Mouse (Mus musculus): ENCODE measurements around the gene Cbfa2t2. TPM values are rescaled to one million over a fixed set of nuclear protein-coding genes. Genes with fewer than 3 reads are reported as not detected.
A peak's percentile ranks its signal among the peaks of the same experiment; 100 is the strongest.

The Cbfa2t2 gene
- polyA plus RNA-seq, 1 experiment: 11.7 TPM

DNA sequence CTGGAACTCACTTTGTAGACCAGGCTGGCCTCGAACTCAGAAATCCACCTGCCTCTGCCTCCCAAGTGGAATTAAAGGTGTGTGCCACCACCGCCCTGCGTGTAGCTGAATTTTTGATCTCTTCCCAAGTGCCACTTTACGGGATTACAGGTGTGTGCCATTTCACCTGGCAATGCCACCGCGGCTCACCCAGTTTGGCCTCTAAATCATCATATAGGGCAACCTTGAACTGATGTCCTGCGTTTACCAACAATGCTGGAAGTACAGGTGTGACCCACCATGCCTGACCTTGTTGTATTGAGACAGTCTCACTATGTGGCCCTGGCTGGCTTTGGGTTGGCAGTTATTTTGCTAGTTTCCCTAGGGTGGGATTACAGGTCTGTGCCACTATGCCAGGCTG is 1.6 kb upstream of the Cbfa2t2 start:
- Histone ChIP-seq H3K4me1 (ENCODE audit: control insufficient read depth, insufficient read depth, low read length) (peaks cover 19% of the 10 kb centered on the region; the same call in 1 of the 2 replicates), H3K4me3 (ENCODE audit: insufficient read depth, low read depth, low read length) (no peak overlapping the region), H3K27ac (ENCODE audit: insufficient read depth, low read depth, low read length) (no peak overlapping the region), H3K27me3 (replicated peaks; ENCODE audit: control insufficient read depth, insufficient read depth, low read length) (no peaks in the 10 kb centered on the region), H3K36me3 (ENCODE audit: control insufficient read depth, insufficient read depth, low read length) (no peaks in the 10 kb centered on the region)
- WGBS: 95% methylated on average over 7 of the region's 7 CpGs
- no peak for TF ChIP-seq CTCF (conservative IDR thresholded peaks at IDR 0.05; ENCODE audit: insufficient read depth, insufficient read length, low read depth, low read length)
- TF ChIP-seq POLR2A (IDR thresholded peaks at IDR 0.05; ENCODE audit: low read depth, low read length): no peak
- no peak for DNase-seq

DNA sequence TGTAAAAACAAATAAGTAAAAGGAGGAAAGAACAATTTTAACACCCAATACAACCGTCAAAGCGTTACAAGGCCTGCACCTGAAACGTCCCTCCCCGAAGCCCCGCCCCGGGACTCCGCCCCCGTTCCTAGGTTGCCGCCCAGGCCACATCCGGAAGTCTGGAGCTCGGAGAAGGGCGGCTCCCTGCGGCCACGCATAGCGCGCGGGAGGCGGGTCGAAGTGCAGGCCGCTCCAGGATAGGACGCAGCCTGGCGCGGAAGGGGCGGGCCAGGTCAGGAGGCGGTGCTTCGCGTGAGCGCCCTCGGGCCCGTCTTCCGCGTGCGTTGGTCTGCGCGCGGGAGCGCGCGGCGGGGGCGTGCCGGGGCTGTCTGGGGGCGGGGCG is 214 bp upstream of the Cbfa2t2 start:
- Histone ChIP-seq H3K27ac (ENCODE audit: insufficient read depth, low read depth, low read length) (peak overlapping the region; percentile 79), H3K4me3 (ENCODE audit: insufficient read depth, low read depth, low read length) (peak overlapping the region; percentile 43), H3K36me3 (ENCODE audit: control insufficient read depth, insufficient read depth, low read length) (no peaks in the 10 kb centered on the region), H3K4me1 (ENCODE audit: control insufficient read depth, insufficient read depth, low read length) (peaks cover 21% of the 10 kb centered on the region; the same call in 1 of the 2 replicates), H3K27me3 (replicated peaks; ENCODE audit: control insufficient read depth, insufficient read depth, low read length) (no peaks in the 10 kb centered on the region)
- peak; percentile 99 for DNase-seq
- TF ChIP-seq POLR2A (IDR thresholded peaks at IDR 0.05; ENCODE audit: low read depth, low read length) (no peak), CTCF (conservative IDR thresholded peaks at IDR 0.05; ENCODE audit: insufficient read depth, insufficient read length, low read depth, low read length) (no peak)
- WGBS: under 1% methylated on average over 41 of the region's 44 CpGs

DNA sequence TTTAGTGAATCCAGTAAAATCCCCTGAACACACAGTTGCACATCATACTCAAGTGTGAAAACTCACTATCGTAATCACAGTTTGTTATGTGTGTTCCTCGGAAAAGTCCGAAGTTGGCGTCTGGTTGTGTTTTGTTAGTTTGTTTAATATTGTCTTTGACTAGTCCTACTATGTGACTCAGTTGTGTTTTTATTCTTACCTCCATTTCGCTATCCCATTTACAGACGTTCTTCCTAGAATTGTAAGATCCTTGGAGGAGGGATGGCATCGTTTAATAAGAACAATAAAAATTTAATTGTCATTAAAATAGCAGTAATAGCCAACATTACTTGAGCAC is 878 bp downstream of the Cbfa2t2 start:
- Histone ChIP-seq H3K27ac (ENCODE audit: insufficient read depth, low read depth, low read length) (peak overlapping the region; percentile 66), H3K4me1 (ENCODE audit: control insufficient read depth, insufficient read depth, low read length) (peaks cover 21% of the 10 kb centered on the region; the same call in 1 of the 2 replicates), H3K36me3 (ENCODE audit: control insufficient read depth, insufficient read depth, low read length) (no peaks in the 10 kb centered on the region), H3K4me3 (ENCODE audit: insufficient read depth, low read depth, low read length) (peak overlapping the region; percentile 86), H3K27me3 (replicated peaks; ENCODE audit: control insufficient read depth, insufficient read depth, low read length) (no peaks in the 10 kb centered on the region)
- no peak for DNase-seq
- 10% methylated on average over 7 of the region's 7 CpGs for WGBS
- no peak for TF ChIP-seq POLR2A (IDR thresholded peaks at IDR 0.05; ENCODE audit: low read depth, low read length)
- no peak for TF ChIP-seq CTCF (conservative IDR thresholded peaks at IDR 0.05; ENCODE audit: insufficient read depth, insufficient read length, low read depth, low read length)

DNA sequence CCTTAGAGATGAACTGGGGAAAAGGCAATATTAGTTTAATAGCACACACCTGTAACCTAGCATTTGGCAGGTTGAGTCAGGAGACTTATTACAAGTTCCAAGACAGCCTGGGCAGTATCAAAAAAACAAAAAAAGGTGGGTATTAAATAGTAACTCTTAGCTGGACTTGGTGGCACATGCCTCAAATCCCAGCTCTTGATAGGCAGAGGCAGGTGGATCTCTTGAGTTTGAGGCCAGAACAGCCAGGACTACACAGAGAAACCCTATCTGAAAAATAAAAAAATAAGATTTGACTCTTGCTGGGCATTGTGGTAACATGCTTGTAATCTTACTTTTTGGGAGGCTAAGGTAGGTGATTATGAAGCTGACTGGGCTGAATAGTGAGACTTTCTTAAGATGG is 4.2 kb downstream of the Cbfa2t2 start:
- no peak overlapping the region for H3K27ac ChIP-seq (ENCODE audit: insufficient read depth, low read depth, low read length)

DNA sequence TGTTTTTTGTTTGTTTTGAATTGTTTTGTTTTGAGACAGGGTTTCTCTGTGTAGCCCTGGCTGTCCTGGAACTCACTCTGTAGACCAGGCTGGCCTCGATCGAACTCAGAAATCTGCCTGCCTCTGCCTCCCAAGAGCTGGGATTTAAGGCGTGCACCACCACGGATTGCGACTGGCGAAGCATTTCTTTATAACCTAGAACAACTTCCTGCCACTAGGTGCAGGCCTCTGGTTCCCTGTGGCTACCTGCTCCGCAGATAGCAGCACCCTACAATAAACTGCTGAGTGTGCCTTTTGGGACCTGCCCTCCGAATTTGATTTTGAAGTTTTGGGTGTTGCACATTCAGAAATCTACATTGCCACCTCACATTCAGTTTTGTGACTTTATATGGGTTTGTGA is 11.5 kb downstream of the Cbfa2t2 start:
- no peak for TF ChIP-seq POLR2A (IDR thresholded peaks at IDR 0.05; ENCODE audit: low read depth, low read length)
- TF ChIP-seq CTCF (conservative IDR thresholded peaks at IDR 0.05; ENCODE audit: insufficient read depth, insufficient read length, low read depth, low read length): no peak

More for the DNA sequence above, 4.2 kb downstream of the Cbfa2t2 start:
- Histone ChIP-seq H3K4me3 (ENCODE audit: insufficient read depth, low read depth, low read length) (no peak overlapping the region), H3K36me3 (ENCODE audit: control insufficient read depth, insufficient read depth, low read length) (no peaks in the 10 kb centered on the region), H3K27me3 (replicated peaks; ENCODE audit: control insufficient read depth, insufficient read depth, low read length) (no peaks in the 10 kb centered on the region), H3K4me1 (ENCODE audit: control insufficient read depth, insufficient read depth, low read length) (peaks cover 13% of the 10 kb centered on the region; the same call in 1 of the 2 replicates)
- DNase-seq: no peak
- TF ChIP-seq CTCF (conservative IDR thresholded peaks at IDR 0.05; ENCODE audit: insufficient read depth, insufficient read length, low read depth, low read length) (no peak), POLR2A (IDR thresholded peaks at IDR 0.05; ENCODE audit: low read depth, low read length) (no peak)

DNA sequence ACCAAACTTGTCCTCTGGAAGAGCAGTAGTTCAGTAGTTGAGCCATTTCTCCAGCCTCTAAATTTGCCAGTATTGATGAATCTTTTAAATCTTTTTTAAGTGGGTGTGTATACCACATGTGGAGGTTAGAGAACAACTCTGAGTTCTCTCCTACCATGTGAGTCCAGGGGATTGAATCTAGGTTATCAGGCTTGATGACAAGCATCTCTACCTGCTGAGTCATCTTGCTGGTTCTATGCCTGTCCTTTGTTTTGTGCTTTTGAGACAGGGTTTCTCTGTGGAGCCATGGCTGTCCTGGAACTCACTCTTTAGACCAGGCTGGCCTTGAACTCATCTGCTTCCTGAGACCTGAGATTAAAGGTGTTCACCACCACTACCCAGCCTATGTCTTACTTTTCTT is 12.4 kb downstream of the Cbfa2t2 start:
- no peak overlapping the region for H3K27ac ChIP-seq (ENCODE audit: insufficient read depth, low read depth, low read length)
- no peak overlapping the region for H3K4me3 ChIP-seq (ENCODE audit: insufficient read depth, low read depth, low read length)
- DNase-seq: no peak
- H3K36me3 ChIP-seq (ENCODE audit: control insufficient read depth, insufficient read depth, low read length): no peaks in the 10 kb centered on the region
- no peaks in the 10 kb centered on the region; the same call in 1 of the 2 replicates for H3K4me1 ChIP-seq (ENCODE audit: control insufficient read depth, insufficient read depth, low read length)
- TF ChIP-seq POLR2A (IDR thresholded peaks at IDR 0.05; ENCODE audit: low read depth, low read length) (no peak), CTCF (conservative IDR thresholded peaks at IDR 0.05; ENCODE audit: insufficient read depth, insufficient read length, low read depth, low read length) (no peak)
- H3K27me3 ChIP-seq (replicated peaks; ENCODE audit: control insufficient read depth, insufficient read depth, low read length): no peaks in the 10 kb centered on the region

More for the DNA sequence above, 11.5 kb downstream of the Cbfa2t2 start:
- H3K27ac ChIP-seq (ENCODE audit: insufficient read depth, low read depth, low read length): no peak overlapping the region
- no peak for DNase-seq
- WGBS: 98% methylated on average over 8 of the region's 8 CpGs
- no peak overlapping the region for H3K4me3 ChIP-seq (ENCODE audit: insufficient read depth, low read depth, low read length)
- H3K36me3 ChIP-seq (ENCODE audit: control insufficient read depth, insufficient read depth, low read length): no peaks in the 10 kb centered on the region
- H3K27me3 ChIP-seq (replicated peaks; ENCODE audit: control insufficient read depth, insufficient read depth, low read length): no peaks in the 10 kb centered on the region
- no peaks in the 10 kb centered on the region; the same call in 1 of the 2 replicates for H3K4me1 ChIP-seq (ENCODE audit: control insufficient read depth, insufficient read depth, low read length)

DNA sequence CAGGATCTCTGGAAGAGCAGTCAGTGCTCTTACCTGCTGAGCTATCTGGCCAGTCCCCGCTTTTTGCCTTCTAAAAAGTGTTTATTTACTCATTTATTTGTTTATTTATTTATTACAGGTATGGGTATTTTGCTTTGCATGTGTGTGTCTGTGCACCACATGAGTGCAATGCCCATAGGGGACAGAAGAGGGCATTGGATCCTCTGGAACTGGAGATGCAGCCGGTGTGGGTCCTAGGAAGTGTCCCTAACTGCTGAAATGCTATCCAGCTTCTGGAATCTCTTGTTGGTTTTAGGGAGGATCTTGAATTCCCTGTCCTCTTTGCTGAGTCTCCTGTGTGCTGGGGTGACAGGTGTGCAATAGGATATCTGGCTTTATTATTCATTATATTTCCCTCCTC is 16.7 kb downstream of the Cbfa2t2 start:
- 86% methylated on average over 2 of the region's 2 CpGs for WGBS

More for the DNA sequence above, 16.7 kb downstream of the Cbfa2t2 start:
- Histone ChIP-seq H3K27me3 (replicated peaks; ENCODE audit: control insufficient read depth, insufficient read depth, low read length) (no peaks in the 10 kb centered on the region), H3K27ac (ENCODE audit: insufficient read depth, low read depth, low read length) (no peak overlapping the region), H3K4me1 (ENCODE audit: control insufficient read depth, insufficient read depth, low read length) (peaks cover 22% of the 10 kb centered on the region; the same call in 1 of the 2 replicates), H3K36me3 (ENCODE audit: control insufficient read depth, insufficient read depth, low read length) (no peaks in the 10 kb centered on the region), H3K4me3 (ENCODE audit: insufficient read depth, low read depth, low read length) (no peak overlapping the region)
- TF ChIP-seq CTCF (conservative IDR thresholded peaks at IDR 0.05; ENCODE audit: insufficient read depth, insufficient read length, low read depth, low read length) (0 out of 2 replicates have a peak, but pooled peaks have one; percentile 10), POLR2A (IDR thresholded peaks at IDR 0.05; ENCODE audit: low read depth, low read length) (no peak)
- DNase-seq: no peak
